Mouse (Mus musculus) forebrain, embryonic 12.5 days (tissue): ENCODE data around the gene Galnt12. TPM values are rescaled to one million over a fixed set of nuclear protein-coding genes. Genes with fewer than 3 reads are reported as not detected.

ENCODE experiments used
- ATAC-seq: fragments of 200-750 bp; cut with Nextera tagmentation; 2 replicates; pipeline ENCODE4 v1.8.0; 2017; ENCODE audit warnings: moderate TSS enrichment; ENCODE audit not compliant: low FRiP score
- H3K27ac ChIP-seq: fragments of 300-500 bp; sonication (generic); 2 replicates; pipeline ENCODE4 v1.5.1; 2016; ENCODE audit warnings: mild to moderate bottlenecking
- H3K27me3 ChIP-seq: fragments of 300-500 bp; sonication (generic); 2 replicates; pipeline ENCODE4 v1.6.1; 2016; ENCODE audit warnings: mild to moderate bottlenecking
- H3K36me3 ChIP-seq: fragments of 300-500 bp; sonication (generic); replicated peaks from 2 replicates; pipeline ENCODE4 v1.6.1; 2016; ENCODE audit warnings: mild to moderate bottlenecking
- H3K4me1 ChIP-seq: fragments of 300-500 bp; sonication (generic); 2 replicates; pipeline ENCODE4 v1.6.1; 2016
- H3K4me2 ChIP-seq: fragments of 300-500 bp; sonication (generic); 2 replicates; pipeline ENCODE4 v1.6.1; 2016; ENCODE audit warnings: mild to moderate bottlenecking, moderate library complexity
- H3K4me3 ChIP-seq: fragments of 300-500 bp; sonication (generic); replicated peaks from 2 replicates; pipeline ENCODE4 v1.5.1; 2016; ENCODE audit warnings: mild to moderate bottlenecking
- H3K9ac ChIP-seq: fragments of 300-500 bp; sonication (generic); 2 replicates; pipeline ENCODE4 v1.6.1; 2016; ENCODE audit warnings: mild to moderate bottlenecking
- H3K9me3 ChIP-seq: fragments of 300-500 bp; sonication (generic); 2 replicates; pipeline ENCODE4 v1.6.1; 2016
- WGBS: fragments of 180-500 bp; shearing (Covaris S2); methylation state at CpG from one replicate; pipeline ENCODE4 v1.1.7; 2016; 5-methylcytosine and 5-hydroxymethylcytosine counted together
- polyA plus RNA-seq: library from polyadenylated mRNA; unstranded; fragments of >200 nt; fragmentation: Nextera tagmentation; extraction: Ambion mirVana; gene quantifications from 2 replicates; pipeline ENCODE4 v1.2.1, GENCODE M21; 2016

Galnt12 gene
- polyA plus RNA-seq, 1 experiment from 2014 or later: 4.4 TPM

DNA sequence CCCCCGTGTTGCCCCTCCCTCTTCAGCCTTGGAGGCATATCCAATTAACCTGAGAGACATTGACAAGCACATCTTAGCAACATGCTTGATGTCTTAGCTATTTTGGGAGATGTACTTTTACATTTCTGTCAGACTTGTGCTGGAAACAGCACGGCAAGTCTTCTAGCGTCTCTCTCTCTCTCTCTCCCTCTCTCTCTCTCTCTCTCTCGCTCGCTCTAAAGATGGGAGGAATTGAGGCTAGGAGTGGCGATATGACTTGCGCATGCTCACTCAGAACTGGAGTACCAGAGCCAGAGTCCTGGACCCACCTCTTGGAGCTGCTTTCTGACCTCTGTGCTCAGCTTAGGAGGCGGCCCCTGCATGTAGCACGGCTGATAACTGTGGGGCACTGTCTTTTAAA, 20.9 kb downstream of the Galnt12 start:
- Histone ChIP-seq H3K4me3 (no peak overlapping the region), H3K9ac (no peak overlapping the region), H3K9me3 (no peaks in the 10 kb centered on the region), H3K36me3 (no peaks in the 10 kb centered on the region), H3K27me3 (no peaks in the 10 kb centered on the region), H3K27ac (no peak overlapping the region), H3K4me1 (peaks cover 4% of the 10 kb centered on the region; the same call in 1 of the 2 replicates), H3K4me2 (no peak overlapping the region)
- WGBS: 84% methylated on average over 9 of the region's 9 CpGs
- ATAC-seq: no peak

DNA sequence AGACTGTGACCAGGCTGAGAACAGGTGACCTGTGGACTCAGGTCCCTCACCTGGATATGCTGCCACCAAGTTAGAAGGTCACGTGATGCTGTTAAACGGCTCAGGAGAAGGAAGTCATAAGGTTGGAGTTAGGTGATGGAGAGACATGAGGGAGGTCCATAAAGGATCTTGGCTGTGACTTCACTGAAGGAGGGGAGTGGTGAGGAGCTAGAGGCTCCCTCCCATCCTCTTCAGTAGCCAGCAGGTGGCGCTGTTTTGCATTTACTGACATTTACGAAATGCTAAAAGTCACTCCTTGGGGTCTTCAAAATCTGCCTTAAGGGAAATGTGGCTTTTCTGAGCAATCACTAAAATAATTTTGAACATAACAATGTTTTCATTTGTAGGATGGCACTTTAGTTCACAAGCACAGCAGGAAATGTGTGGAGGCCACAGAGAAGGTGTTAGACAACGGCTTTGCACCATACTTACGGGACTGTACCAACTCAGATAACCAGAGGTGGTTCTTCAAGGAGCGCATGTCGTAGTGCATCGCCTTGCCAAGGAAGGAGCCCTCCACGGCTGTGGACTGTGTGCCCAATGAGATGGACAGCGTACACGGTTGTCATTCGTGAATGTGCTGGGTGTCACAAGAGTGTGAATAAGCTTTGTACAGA, 30.5 kb downstream of the Galnt12 start:
- Histone ChIP-seq H3K27me3 (no peaks in the 10 kb centered on the region), H3K36me3 (no peaks in the 10 kb centered on the region), H3K4me1 (no peaks in the 10 kb centered on the region), H3K27ac (no peak overlapping the region), H3K9ac (no peak overlapping the region), H3K4me3 (no peak overlapping the region), H3K9me3 (no peaks in the 10 kb centered on the region), H3K4me2 (no peak overlapping the region)
- ATAC-seq: no peak
- 64% methylated on average over 13 of the region's 13 CpGs for WGBS

DNA sequence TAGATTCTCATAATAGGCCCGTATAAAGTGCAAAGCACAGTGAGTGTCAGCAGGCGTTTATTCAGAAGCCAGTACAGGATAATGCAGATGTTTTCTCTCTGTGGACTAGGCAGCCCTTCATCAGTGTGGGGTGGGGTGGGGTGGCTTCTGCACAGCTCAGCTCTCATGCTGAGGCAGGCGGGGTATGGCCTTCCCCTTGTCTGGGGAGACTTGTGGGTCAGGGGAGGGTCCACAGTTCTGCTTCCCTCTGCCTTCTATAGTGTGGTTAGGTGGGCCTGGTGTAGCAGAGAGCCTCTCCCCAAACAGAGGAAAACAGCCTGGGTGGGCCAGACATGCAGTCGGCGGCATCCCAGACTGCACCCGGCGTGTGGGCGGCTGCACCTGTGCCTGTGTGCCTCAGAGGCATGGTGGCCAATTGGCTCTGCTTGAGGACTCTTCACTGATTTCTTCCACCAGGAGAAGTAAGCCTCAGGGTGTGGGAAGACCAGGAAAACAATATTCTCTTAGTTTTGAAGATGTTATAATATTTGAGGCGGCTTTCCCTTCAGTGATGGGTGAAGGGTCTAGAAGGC, 32.5 kb downstream of the Galnt12 start:
- ATAC-seq: no peak
- Histone ChIP-seq H3K27ac (no peak overlapping the region), H3K27me3 (no peaks in the 10 kb centered on the region), H3K4me2 (no peak overlapping the region), H3K4me3 (no peak overlapping the region), H3K4me1 (peaks cover under 1% of the 10 kb centered on the region; the same call in 1 of the 2 replicates), H3K36me3 (no peaks in the 10 kb centered on the region), H3K9ac (no peak overlapping the region), H3K9me3 (no peaks in the 10 kb centered on the region)
- 87% methylated on average over 9 of the region's 9 CpGs for WGBS

DNA sequence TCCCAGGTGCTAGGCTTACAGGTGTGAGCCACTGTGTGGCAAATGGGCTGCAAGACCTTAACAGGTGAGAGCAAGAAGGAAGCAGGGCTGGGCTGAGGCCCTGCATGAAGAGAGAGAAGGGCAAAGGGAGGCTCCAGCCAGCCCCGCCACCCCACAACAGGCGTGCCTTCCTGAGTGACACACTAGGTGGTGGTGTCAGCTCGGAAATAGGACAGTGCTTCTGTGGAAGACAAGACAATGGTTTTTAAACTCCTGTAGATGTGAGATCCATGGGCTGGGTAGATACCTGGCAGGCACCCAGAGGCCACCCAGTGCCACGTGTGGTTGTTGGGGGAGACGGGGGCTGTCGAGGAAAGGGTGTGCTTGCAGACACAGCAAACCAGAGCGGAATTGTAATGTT, 36.8 kb downstream of the Galnt12 start:
- no peaks in the 10 kb centered on the region for H3K9me3 ChIP-seq
- ATAC-seq: no peak
- H3K4me2 ChIP-seq: no peak overlapping the region
- WGBS: 84% methylated on average over 7 of the region's 7 CpGs
- no peak overlapping the region for H3K4me3 ChIP-seq
- no peak overlapping the region for H3K27ac ChIP-seq
- H3K4me1 ChIP-seq: peaks cover 6% of the 10 kb centered on the region; the same call in 1 of the 2 replicates
- H3K9ac ChIP-seq: no peak overlapping the region
- no peaks in the 10 kb centered on the region for H3K27me3 ChIP-seq
- H3K36me3 ChIP-seq: no peaks in the 10 kb centered on the region

DNA sequence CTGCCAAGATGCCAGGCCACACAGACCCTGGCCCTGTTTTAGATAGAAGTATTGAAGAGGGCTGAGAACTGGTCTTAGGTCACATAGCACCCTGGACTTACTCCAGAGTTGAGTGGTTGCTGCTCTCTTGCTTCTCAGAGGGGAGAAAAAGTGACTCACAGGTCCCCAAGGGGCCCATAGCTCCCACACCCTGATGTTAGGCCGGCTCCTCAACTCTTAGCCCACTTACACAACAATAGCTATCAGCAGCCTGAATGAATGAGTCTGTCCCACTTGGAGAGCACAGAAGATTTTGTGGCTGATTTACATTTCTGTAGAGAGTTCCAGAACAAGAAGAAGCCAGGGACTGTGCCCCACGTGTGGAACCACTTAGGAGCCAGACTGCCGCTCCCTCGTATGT, 37.9 kb downstream of the Galnt12 start:
- H3K9ac ChIP-seq: no peak overlapping the region
- WGBS: 36% methylated on average over 4 of the region's 4 CpGs
- peaks cover 6% of the 10 kb centered on the region; the same call in 1 of the 2 replicates for H3K4me1 ChIP-seq
- no peak for ATAC-seq
- H3K36me3 ChIP-seq: no peaks in the 10 kb centered on the region
- H3K9me3 ChIP-seq: no peaks in the 10 kb centered on the region
- H3K4me3 ChIP-seq: no peak overlapping the region
- no peak overlapping the region for H3K27ac ChIP-seq
- no peaks in the 10 kb centered on the region for H3K27me3 ChIP-seq
- no peak overlapping the region for H3K4me2 ChIP-seq

DNA sequence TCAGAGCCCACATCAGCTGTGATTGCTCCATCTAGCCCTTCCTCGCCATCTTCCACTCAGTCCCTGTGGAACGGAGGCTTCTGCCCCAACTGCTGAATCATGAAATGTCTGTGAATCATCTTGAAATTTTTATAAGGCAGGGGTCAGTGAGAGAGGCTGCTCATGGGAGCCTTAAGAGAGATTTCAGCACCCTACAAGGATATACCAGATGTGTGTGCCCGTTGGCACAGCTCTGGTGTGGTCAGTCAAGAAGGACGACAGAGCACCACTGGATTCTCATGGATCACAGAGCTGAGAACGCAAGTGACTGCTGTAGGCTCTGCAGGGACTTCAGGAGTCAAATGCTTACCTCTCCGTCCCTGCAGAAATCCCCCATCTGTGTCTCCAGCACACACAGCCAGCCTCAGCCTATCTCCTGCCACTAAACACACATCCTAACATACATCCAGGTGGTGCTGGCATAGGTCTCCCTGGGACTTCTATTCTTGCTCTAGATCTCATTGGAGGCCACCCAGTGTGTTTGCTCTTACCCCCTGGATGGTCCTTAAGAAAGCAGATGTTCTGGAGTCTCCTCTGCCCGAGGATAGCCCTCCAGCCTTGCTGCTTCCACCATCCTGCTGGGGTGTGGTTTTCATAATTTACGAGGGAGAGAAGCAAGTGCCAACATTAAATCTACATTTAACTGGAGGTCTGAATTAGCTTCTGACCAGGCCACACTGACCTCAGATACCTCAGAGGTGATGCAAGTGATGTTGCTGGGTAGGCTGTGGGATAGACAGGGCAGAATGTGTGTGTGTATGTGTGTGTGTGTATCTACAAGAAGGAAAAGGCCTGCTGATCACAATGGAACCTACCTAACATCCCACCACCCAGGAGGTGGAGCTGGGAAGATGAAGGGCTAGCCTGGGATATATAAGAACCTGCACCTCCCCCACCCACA, 38.7 kb downstream of the Galnt12 start:
- Histone ChIP-seq H3K4me1 (peaks cover 6% of the 10 kb centered on the region; the same call in 1 of the 2 replicates), H3K27ac (no peak overlapping the region), H3K36me3 (no peaks in the 10 kb centered on the region), H3K27me3 (no peaks in the 10 kb centered on the region), H3K4me3 (no peak overlapping the region), H3K9ac (no peak overlapping the region), H3K9me3 (no peaks in the 10 kb centered on the region), H3K4me2 (no peak overlapping the region)
- ATAC-seq: no peak
- 84% methylated on average over 8 of the region's 8 CpGs for WGBS

DNA sequence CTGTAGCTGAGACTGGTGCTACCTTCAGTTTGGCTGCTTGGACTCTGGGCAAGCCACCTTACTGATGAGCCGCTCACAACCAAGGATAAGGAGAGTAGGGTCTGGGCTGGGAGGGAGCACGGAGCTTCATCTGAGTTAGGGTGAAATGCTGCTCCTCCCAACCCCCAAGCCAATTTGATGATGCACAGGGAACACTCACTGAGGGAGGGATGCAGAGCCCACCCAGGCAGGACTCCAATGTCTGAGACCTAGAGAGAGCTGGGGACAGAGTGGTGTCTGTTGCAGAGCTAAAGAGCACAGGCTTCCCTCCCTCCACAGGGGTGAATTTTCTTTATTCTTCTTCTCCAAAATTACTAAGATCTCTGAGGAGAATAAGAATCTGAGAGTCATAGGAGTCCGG, 40.2 kb downstream of the Galnt12 start:
- H3K9ac ChIP-seq: no peak overlapping the region
- no peak overlapping the region for H3K4me2 ChIP-seq
- no peaks in the 10 kb centered on the region for H3K27me3 ChIP-seq
- H3K9me3 ChIP-seq: no peaks in the 10 kb centered on the region
- H3K4me1 ChIP-seq: peaks cover 6% of the 10 kb centered on the region; the same call in 1 of the 2 replicates
- H3K4me3 ChIP-seq: no peak overlapping the region
- H3K36me3 ChIP-seq: no peaks in the 10 kb centered on the region
- ATAC-seq: no peak
- WGBS: 89% methylated on average over 3 of the region's 3 CpGs
- H3K27ac ChIP-seq: no peak overlapping the region

DNA sequence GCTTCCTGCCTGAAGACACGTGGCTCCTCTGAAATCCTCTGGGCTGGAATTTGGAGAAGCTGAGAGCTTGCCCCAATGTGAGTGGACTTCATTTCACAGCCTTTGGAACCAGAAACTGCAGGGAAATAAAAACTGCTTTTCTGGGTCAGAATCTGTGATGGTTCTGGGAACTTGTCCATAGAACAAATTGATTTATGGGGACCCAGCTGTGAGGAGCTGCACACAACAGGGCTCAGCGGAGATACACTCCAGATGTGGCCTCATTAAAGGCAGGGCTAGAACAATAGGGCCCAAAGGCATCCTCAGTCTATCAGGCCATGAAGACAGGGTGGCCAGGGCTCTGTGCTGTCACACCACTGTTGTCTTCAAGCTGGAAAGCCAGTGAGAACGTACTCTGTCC, 40.7 kb downstream of the Galnt12 start:
- H3K9ac ChIP-seq: no peak overlapping the region
- H3K9me3 ChIP-seq: no peaks in the 10 kb centered on the region
- H3K36me3 ChIP-seq: no peaks in the 10 kb centered on the region
- H3K4me1 ChIP-seq: peaks cover 6% of the 10 kb centered on the region; the same call in 1 of the 2 replicates
- no peaks in the 10 kb centered on the region for H3K27me3 ChIP-seq
- no peak overlapping the region for H3K27ac ChIP-seq
- no peak overlapping the region for H3K4me3 ChIP-seq
- ATAC-seq: no peak
- WGBS: 60% methylated on average over 3 of the region's 3 CpGs
- no peak overlapping the region for H3K4me2 ChIP-seq

DNA sequence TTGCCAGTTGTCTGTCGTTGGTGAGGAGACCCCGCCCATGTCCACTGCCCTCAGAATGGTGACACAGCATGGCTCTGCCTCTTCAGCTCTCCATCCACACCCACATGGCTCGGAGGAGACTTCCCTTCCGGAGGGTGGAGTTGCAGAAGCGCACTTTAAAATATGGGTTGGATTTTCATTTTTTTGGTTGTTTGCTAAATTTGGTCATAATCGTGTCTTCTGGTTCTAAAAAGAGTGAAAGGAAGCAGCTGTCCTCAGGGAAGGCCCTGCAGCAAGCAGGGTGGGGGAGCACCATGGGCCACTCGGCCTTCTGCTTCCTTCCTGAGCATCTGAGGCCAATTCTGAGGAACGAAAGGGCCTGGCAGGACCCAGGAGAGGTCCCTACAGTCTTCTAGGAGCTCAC, 45.0 kb downstream of the Galnt12 start:
- peaks cover 11% of the 10 kb centered on the region for H3K4me1 ChIP-seq
- 90% methylated on average over 8 of the region's 8 CpGs for WGBS
- H3K4me3 ChIP-seq: no peak overlapping the region
- no peak overlapping the region for H3K4me2 ChIP-seq
- H3K9me3 ChIP-seq: no peaks in the 10 kb centered on the region
- ATAC-seq: no peak
- H3K36me3 ChIP-seq: no peaks in the 10 kb centered on the region
- no peak overlapping the region for H3K27ac ChIP-seq
- no peak overlapping the region for H3K9ac ChIP-seq
- H3K27me3 ChIP-seq: no peaks in the 10 kb centered on the region

DNA sequence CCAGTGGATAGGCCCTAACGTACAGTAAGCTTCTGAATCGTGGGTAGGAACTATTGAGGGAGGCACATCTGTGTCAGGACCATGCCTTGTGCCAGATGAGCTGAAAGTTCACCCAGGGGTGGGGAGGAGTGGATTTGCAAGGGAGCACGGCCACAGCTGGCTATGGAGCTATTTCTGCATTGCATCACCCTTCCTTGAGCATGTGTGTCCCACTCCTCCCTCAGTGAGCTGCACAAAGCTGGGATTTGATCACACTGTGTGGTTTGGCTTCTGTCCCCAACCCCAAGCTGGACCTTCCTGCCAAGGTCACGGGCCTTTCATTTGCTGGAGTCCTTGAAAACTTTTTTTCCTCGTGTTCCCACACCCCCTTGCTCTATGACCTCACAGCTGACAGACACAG, 45.8 kb downstream of the Galnt12 start:
- no peak for ATAC-seq
- no peak overlapping the region for H3K9ac ChIP-seq
- H3K4me1 ChIP-seq: peaks cover 14% of the 10 kb centered on the region
- H3K4me3 ChIP-seq: no peak overlapping the region
- WGBS: 81% methylated on average over 5 of the region's 5 CpGs
- no peak overlapping the region for H3K27ac ChIP-seq
- H3K36me3 ChIP-seq: no peaks in the 10 kb centered on the region
- H3K27me3 ChIP-seq: no peaks in the 10 kb centered on the region
- no peaks in the 10 kb centered on the region for H3K9me3 ChIP-seq
- no peak overlapping the region for H3K4me2 ChIP-seq

DNA sequence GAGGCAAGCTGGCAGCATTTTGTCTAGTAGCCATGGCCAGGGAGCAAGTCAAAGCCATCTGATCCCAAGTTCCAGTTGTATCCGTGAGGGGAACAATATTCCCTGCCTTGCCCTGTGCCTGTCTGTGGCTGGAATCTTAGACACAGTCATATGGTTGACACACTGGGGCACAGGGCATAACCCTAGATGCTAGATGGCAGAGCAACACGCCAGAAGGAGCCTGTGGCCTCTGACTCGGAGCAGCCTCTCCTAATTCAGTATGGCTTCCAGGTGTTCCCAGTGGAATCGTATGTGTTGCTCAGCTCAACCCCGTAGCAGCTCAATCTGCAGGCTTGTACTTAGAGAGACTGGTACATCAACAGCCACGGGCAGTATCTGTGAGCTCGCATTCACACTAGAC, 46.7 kb downstream of the Galnt12 start:
- H3K27me3 ChIP-seq: no peaks in the 10 kb centered on the region
- peaks cover 14% of the 10 kb centered on the region for H3K4me1 ChIP-seq
- H3K4me3 ChIP-seq: no peak overlapping the region
- H3K9ac ChIP-seq: no peak overlapping the region
- no peaks in the 10 kb centered on the region for H3K9me3 ChIP-seq
- no peak overlapping the region for H3K27ac ChIP-seq
- H3K36me3 ChIP-seq: no peaks in the 10 kb centered on the region
- 75% methylated on average over 7 of the region's 7 CpGs for WGBS
- ATAC-seq: no peak
- no peak overlapping the region for H3K4me2 ChIP-seq

DNA sequence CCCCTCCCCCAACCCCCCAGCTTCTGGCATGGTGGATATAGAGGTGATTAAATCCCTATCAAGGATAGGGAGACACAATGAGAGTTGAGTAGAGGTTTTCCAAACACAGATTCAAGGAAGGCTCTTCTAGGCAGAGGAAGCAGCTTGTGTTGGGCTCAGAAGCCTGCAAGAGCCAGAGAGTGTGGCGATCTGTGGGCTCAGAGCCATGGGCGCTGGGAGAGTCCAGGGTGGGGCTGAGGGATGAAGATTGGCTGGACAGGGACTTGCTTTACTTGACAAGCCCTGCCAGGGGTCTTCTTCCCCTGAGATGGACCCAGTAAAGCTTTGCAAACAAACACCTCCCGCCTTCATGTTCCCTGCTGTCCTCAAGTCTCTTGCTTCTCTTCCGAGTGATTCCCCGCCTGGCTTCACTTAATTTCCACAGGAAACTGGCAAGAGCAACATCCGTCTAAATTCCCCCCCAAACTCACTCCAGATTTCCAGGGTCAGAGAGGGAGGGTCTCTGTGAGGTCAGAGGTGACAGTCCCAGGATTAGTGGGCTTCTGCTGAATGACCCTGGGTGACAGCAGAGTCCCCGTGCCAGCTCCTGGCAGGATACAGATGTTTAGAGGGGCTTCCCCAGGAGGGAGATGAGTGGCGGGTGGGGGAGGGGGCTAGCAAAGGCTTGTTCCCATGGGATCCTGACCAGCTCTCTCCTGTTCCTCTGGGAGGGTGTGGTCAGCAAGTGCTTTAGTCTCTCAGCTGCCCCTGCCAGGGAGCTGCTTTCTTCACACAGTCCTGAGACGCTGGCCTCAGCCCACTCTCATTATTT, 47.5 kb downstream of the Galnt12 start:
- H3K9ac ChIP-seq: no peak overlapping the region
- 37% methylated on average over 9 of the region's 9 CpGs for WGBS
- peaks cover 14% of the 10 kb centered on the region for H3K4me1 ChIP-seq
- no peak overlapping the region for H3K27ac ChIP-seq
- H3K9me3 ChIP-seq: no peaks in the 10 kb centered on the region
- no peaks in the 10 kb centered on the region for H3K27me3 ChIP-seq
- H3K4me3 ChIP-seq: no peak overlapping the region
- H3K4me2 ChIP-seq: no peak overlapping the region
- no peaks in the 10 kb centered on the region for H3K36me3 ChIP-seq
- ATAC-seq: no peak
